Mouse (Mus musculus): ENCODE results near the gene Caml. TPM values are rescaled to one million over a fixed set of nuclear protein-coding genes. Genes with fewer than 3 reads are reported as not detected.
"Not testable (repeated sequence)": the region's sequence is repeated elsewhere in the genome, so short reads cannot be mapped to it uniquely, and the experiment has no call there.

The Caml gene
- total RNA-seq, 2 experiments from 2014 or later: 38.7 to 50.2 TPM

DNA sequence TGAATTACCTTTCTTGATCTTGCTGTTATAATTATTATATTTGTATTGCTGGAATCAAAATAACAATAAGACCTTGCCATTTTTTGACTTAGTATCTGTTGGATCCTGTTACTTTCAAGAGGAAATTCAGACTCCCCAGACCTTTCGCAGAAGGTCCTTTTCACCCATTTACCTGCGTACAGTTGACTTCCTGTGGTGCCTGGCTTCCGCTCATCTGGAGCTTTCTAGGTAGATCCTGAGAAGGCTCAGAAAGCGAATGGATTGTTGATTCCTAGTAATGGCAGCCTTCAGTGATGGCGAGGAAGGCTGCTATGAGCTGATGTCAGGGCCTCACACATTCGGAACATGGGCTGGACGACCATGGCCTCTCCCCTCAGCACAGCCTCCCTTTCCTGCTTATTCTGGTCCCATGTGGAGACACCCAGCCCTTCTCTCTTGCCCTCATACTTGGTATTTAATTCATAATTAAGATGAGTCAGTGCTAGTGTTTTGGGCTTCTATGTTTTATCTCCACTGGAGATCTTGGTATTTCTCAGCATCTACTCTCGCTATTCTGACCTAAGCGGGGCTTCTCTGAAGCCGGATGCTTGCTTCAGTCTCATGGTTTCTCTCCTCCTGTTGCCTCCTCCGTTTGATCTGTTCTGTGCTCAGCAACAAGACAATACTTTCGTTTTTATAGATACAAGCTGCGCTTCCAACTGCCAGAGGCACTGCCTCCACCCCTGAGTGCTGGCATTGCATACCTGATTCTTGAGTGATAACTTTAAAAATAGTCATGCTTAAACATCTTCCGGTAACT, 13.6 kb downstream of the Caml start:
- peak overlapping the region; percentile 24; the same call in 1 of the 2 replicates for H3K4me3 ChIP-seq
- TF ChIP-seq CTCF (conservative IDR thresholded peaks at IDR 0.05): no peak
- H3K27ac ChIP-seq: peak overlapping the region; percentile 47; the same call in 1 of the 2 replicates
- DNase-seq (ENCODE audit: low spot score in 2 of 2): no peak

DNA sequence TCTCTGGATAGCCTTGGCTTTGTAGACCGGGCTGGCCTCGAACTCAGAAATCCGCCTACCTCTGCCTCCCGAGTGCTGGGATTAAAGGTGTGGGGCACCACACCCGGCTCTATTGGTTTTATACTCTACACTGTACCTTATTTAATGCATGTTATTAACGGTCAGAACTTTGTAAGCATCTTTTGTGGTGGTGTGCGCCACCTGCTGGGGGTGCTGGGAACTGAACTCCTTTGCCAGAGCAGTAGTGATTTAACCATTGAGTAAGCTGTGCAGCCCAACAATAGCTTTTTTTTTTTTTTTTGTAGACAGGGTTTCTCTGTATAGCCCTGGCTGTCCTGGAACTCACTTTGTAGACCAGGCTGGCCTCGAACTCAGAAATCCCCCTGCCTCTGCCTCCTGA, 17.7 kb downstream of the Caml start:
- peak; percentile 69 to 87 for DNase-seq (ENCODE audit: low spot score in 2 of 2)
- TF ChIP-seq CTCF (conservative IDR thresholded peaks at IDR 0.05): peak; percentile 86
- H3K4me3 ChIP-seq, H3K27ac ChIP-seq: not testable (repeated sequence)

DNA sequence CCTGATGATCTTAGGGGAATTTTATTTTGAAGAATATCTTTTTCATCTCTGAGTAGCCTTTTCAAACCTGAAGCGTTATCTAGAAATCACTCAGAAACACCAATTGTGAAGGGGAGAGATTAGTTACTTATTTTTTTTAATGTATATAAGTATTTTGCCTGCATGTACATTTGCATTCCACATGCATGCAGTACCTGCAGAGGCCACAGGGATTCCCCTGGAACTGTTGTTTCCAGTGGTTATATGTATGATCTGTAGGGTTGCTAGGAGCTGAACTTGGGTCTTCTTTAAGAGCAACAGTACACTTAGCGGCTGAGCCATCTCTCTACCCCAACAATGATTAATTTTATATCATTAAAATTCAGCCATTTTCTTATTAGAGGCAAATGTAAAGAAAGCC, 21.7 kb downstream of the Caml start:
- Histone ChIP-seq H3K27ac (no peak overlapping the region), H3K4me3 (no peak overlapping the region)
- TF ChIP-seq CTCF (conservative IDR thresholded peaks at IDR 0.05): peak; percentile 69
- no peak for DNase-seq (ENCODE audit: low spot score in 2 of 2)

DNA sequence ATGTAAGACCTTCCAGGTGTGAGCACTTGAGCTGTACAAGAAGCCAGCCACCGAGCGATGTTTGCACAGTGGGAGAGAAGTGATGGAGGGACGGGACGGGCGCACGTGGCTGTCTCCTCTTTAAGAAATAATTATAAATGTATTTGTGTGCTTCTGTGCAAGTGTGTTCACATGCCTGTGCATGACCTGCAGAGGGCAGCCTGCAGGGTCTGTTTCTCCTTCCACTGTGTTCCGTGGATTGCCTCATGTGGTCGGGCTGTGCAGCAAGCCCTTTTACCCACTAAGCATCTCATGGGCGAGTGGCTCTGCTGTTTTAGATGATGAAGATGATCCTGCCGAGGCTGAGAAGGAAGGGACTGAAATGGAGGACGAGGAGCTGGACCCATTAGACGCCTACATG, 27.3 kb downstream of the Caml start:
- no peak for DNase-seq (ENCODE audit: low spot score in 2 of 2)
- TF ChIP-seq CTCF (conservative IDR thresholded peaks at IDR 0.05): peak; percentile 51
- H3K27ac ChIP-seq: no peak overlapping the region
- H3K4me3 ChIP-seq: no peak overlapping the region

DNA sequence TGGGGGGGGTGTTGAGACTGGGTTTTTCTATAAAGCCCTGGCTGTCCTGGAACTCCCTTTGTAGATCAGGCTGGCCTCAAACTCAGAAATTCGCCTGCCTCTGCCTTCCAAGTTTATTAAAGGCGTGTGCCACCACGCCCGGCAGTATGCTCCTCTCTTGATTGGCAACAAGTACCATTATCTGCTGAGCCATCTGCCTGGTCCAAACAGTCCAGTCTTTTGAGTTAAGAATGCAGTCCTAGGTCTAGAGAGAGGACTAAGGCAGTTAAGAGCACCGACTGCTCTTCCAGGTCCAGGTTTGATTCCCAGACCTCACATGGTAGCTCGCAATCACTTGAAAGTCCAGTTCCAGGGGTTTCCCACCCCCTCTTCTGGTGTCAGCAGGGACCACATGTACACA, 28.2 kb downstream of the Caml start:
- no peak overlapping the region for H3K27ac ChIP-seq
- H3K4me3 ChIP-seq: no peak overlapping the region
- TF ChIP-seq CTCF (conservative IDR thresholded peaks at IDR 0.05): no peak
- DNase-seq (ENCODE audit: low spot score in 2 of 2): no peak

DNA sequence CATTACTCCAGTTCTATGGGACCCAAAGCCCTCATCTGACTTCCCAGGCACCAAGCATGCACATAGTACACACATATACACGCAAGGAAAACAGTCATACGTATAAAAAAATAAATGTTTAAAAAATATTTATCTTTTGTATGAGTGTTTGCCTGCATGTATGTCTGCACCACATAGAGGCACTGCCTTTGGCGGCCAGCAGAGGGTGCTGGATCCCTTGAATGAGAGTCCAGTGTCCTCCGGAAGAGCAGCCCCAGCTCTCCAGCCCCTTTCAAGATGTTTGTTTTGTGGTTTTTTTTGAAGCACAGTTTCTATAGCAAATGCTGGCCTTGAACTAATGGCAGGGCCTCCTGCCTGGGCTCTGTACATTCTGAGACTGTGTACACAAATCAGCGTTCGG, 45.7 kb downstream of the Caml start:
- peak; percentile 74 for TF ChIP-seq CTCF (conservative IDR thresholded peaks at IDR 0.05)
- DNase-seq (ENCODE audit: low spot score in 2 of 2): no peak

DNA sequence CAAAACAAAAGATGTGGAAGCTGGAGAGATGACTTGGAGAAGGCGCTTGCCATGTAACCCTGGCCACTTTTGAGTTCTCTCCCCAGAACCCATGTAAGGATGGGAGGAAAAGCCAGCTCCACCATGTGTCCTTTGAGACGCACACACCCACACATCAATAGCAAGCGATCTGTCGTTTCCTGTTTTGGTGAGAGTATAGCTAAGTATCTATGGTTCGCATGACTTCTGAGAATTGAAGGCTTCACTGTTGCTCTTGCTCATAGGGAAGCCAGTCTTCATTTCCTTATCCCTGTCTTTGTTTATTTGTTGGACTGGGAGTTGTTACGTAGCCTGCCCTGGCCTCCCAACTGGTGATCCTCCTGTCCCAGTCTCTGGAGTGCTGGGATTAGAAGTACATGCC, 49.9 kb downstream of the Caml start:
- no peak for DNase-seq (ENCODE audit: low spot score in 2 of 2)
- Histone ChIP-seq H3K27ac (no peak overlapping the region), H3K4me3 (no peak overlapping the region)
- TF ChIP-seq CTCF (conservative IDR thresholded peaks at IDR 0.05): no peak

More for the DNA sequence above, 45.7 kb downstream of the Caml start:
- Histone ChIP-seq H3K27ac (no peak overlapping the region), H3K4me3 (no peak overlapping the region)

DNA sequence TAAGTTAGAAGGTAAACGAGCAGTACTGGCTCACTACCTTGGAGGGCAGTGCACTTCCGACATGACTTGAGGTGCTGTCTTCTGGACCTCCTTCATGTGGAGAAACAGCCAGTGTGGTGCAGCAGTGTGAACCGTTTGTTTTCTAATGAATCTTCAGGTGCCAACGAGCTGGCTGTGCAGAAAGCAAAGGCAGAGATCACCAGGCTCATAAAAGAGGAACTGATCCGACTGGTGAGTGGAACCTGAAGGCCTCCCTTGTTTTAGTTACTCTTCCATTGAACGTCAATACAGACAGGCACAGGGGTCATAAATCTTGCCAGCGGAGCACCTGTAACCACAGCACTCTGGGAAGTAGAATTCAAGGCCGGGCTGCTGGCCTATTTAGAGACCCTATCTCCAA, 54.6 kb downstream of the Caml start:
- Histone ChIP-seq H3K27ac (no peak overlapping the region), H3K4me3 (no peak overlapping the region)
- TF ChIP-seq CTCF (conservative IDR thresholded peaks at IDR 0.05): no peak

More for the DNA sequence above, 54.6 kb downstream of the Caml start:
- no peak for DNase-seq (ENCODE audit: low spot score in 2 of 2)

Other genes with a start within 250 kb of the Caml start
- gene Slc34a1, start 224.8 kb upstream of the Caml start, total RNA-seq (2021): under 1 TPM in 1 of 2 experiments, not detected in 1; 0.15 TPM
- gene Pfn3, start 207.8 kb upstream of the Caml start, total RNA-seq (2021): not detected
- under 1 TPM; 0.44 to 0.93 TPM for gene F12, start 196.2 kb upstream of the Caml start, total RNA-seq (2021)
- gene Grk6, start 177.9 kb upstream of the Caml start, total RNA-seq (2021): 10 to 100 TPM; 64.8 to 65.8 TPM
- 10 to 100 TPM; 83.0 to 84.5 TPM for gene Prr7, start 158.7 kb upstream of the Caml start, total RNA-seq (2021)
- 100 to 1,000 TPM; 396 to 403 TPM for gene Dbn1, start 134.9 kb upstream of the Caml start, total RNA-seq (2021)
- 10 to 100 TPM; 97.4 to 99.9 TPM for gene Pdlim7, start 109.3 kb upstream of the Caml start, total RNA-seq (2021)
- 10 to 100 TPM; 12.2 to 13.7 TPM for gene Dok3, start 93.7 kb upstream of the Caml start, total RNA-seq (2021)
- 10 to 100 TPM; 56.2 to 60.6 TPM for gene Ddx41, start 86.3 kb upstream of the Caml start, total RNA-seq (2021)
- 10 to 100 TPM; 95.3 to 97.7 TPM for gene Fam193b, start 51.9 kb upstream of the Caml start, total RNA-seq (2021)
- 100 to 1,000 TPM; 133 to 138 TPM for gene Tmed9, start 49.3 kb upstream of the Caml start, total RNA-seq (2021)
- gene B4galt7, start 23.1 kb upstream of the Caml start, total RNA-seq (2021): 10 to 100 TPM; 22.8 to 24.3 TPM
- 10 to 100 TPM; 50.8 to 54.8 TPM for gene Ddx46, start 12.0 kb downstream of the Caml start, total RNA-seq (2021)
- 10 to 100 TPM; 75.1 to 75.5 TPM for gene B230219D22Rik, start 70.1 kb downstream of the Caml start, total RNA-seq (2021)
- gene Txndc15, start 91.6 kb downstream of the Caml start, total RNA-seq (2021): 10 to 100 TPM; 68.6 to 69.0 TPM
- gene Pcbd2, start 104.4 kb downstream of the Caml start, total RNA-seq (2021): 10 to 100 TPM; 33.2 to 35.2 TPM
- gene Catsper3, start 161.6 kb downstream of the Caml start, total RNA-seq (2021): under 1 TPM in 1 of 2 experiments, not detected in 1; 0.27 TPM
- not detected for gene Pitx1, start 213.2 kb downstream of the Caml start, total RNA-seq (2021)